Mouse (Mus musculus) ES-E14 (cell line): Measurements from ENCODE around the gene Mecp2.

Source experiments
- HCFC1 ChIP-seq: IDR thresholded peaks from 2 replicates; pipeline ENCODE4 v1.6.1; 2012; ENCODE audit warnings: low read length, inconsistent platforms, borderline replicate concordance; ENCODE audit not compliant: insufficient read depth
- MAFK ChIP-seq: IDR thresholded peaks from 2 replicates; pipeline ENCODE4 v1.6.1; 2014; ENCODE audit warnings: mild to moderate bottlenecking, low read depth, low read length, inconsistent platforms; ENCODE audit not compliant: insufficient read depth
- ZC3H11A ChIP-seq: IDR thresholded peaks from 2 replicates; pipeline ENCODE4 v1.6.1; 2012; ENCODE audit warnings: low read depth, mild to moderate bottlenecking, inconsistent platforms, low read length, borderline replicate concordance
- ZNF384 ChIP-seq: IDR thresholded peaks from 2 replicates; pipeline ENCODE4 v1.6.1; 2012; ENCODE audit warnings: low read depth, low read length, inconsistent platforms

GRCm38 (mm10) chrX:74037702-74038375 is 97.3 kb downstream of the Mecp2 start:
- TF ChIP-seq ZNF384 (no peak), ZC3H11A (no peak), MAFK (no peak), HCFC1 (no peak)
